Mouse (Mus musculus): Measurements from ENCODE around the gene Neil3.

DNA sequence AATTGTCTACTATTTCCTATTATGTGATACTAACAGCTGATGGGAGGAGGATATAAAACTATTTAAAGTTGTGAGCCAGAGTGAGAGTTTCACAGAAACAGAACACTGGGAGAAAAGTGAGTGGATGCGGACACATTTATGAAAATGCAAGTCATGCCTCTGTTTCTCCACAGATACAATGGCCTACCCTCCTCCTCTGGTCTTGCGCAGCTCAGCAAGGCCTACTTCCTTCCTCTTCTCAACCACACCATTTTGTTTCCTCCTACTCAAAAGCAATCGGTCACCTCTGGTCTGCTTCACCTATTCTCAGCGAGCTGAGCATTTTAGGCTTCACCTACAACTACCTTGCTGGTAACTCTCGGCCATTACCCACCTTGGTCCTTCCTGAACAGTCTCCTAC lies 34.0 kb downstream of the Neil3 start:
- no peak for TF ChIP-seq MYOG (IDR thresholded peaks at IDR 0.05; ENCODE audit: control insufficient read depth, extremely low read depth, insufficient read length)
- no peak for TF ChIP-seq USF1 (IDR thresholded peaks at IDR 0.05; ENCODE audit: low read depth)
- TF ChIP-seq CTCF (IDR thresholded peaks at IDR 0.05; ENCODE audit: control insufficient read depth, insufficient read depth, insufficient read length) = no peak
- TF ChIP-seq MAX (IDR thresholded peaks at IDR 0.05) = no peak
- TF ChIP-seq CEBPB (IDR thresholded peaks at IDR 0.05; ENCODE audit: low read depth) = no peak
- TF ChIP-seq FOSL1 (IDR thresholded peaks at IDR 0.05; ENCODE audit: insufficient read depth, low read length, poor library complexity, severe bottlenecking) = no peak
- TF ChIP-seq MYOD1 (IDR thresholded peaks at IDR 0.05; ENCODE audit: control insufficient read depth, insufficient read length, low read depth) = no peak
